Mouse (Mus musculus) right cerebral cortex, postnatal 14 days (tissue): ENCODE measurements around the gene Rnf43.
A peak's percentile ranks its signal among the peaks of the same experiment; 100 is the strongest.

Experiments used
- DNase-seq: peaks from one replicate; pipeline ENCODE4 v3.0.0; 2022

Gene Rnf43

DNA sequence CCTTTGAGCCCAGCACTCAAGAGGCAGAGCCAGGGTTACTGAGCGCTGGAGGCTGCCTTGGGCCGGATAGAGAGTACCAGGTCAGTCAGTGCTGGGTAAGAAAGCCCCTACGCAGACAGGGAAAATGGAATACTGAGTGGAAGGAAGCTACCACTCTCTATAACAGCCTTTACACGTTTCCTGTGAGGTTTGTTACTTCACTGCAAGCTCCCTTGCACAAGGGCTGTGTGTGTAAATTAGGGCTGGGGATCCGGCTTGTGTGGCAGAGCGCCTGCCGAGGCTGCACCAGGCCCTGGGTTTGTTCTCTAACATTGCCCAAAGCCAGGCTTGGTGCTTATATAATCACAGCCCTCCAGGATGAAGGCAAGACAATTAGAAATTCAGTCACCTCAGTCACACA, 57.0 kb downstream of the Rnf43 start:
- no peak for DNase-seq

DNA sequence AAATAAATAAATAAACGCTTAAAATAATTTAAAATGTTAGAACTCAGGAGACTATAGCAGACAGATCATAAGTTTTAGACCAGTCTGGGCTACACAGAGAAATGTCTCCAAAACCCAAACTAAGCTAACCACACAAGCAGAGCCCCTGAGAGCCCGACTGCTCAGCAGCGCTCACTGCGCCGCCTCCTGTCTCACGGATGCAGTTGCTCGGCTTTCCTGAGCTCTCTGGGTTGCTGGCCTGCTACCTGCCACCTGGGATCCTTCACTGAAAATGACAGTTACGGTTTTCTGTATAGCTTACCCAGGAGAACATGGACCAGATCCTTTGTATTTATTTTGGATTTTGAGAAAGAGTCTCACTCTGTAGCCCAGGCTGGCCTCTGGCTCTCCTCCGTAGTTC, 57.8 kb downstream of the Rnf43 start:
- no peak for DNase-seq

DNA sequence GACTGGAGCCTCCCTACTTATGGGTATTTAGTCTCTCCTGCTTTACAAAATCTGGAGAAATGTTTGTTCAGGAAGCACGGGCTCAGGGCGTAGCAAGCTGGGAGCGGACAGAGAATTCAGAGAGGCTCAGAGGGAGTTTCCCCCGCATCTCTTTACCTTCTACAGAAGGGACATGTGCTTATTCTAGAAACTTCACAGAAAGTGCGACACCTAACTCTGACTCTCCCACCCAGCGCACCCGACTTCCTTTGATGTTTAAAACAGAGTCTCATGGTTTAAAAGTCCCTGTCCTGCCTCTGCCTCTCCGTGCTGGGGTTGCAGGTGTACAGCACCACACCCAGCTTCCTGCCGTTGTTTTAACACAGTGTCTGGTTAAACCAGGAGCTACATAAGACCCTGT, 58.3 kb downstream of the Rnf43 start:
- no peak for DNase-seq

GRCm38 (mm10) chr11:87722168-87722567, 59.6 kb downstream of the Rnf43 start:
- no peak for DNase-seq

GRCm38 (mm10) chr11:87722891-87723290, 60.4 kb downstream of the Rnf43 start:
- DNase-seq = no peak

- DNase-seq = no peak
These were observed 63.0 kb downstream of the Rnf43 start for GRCm38 (mm10) chr11:87725515-87725914.

DNA sequence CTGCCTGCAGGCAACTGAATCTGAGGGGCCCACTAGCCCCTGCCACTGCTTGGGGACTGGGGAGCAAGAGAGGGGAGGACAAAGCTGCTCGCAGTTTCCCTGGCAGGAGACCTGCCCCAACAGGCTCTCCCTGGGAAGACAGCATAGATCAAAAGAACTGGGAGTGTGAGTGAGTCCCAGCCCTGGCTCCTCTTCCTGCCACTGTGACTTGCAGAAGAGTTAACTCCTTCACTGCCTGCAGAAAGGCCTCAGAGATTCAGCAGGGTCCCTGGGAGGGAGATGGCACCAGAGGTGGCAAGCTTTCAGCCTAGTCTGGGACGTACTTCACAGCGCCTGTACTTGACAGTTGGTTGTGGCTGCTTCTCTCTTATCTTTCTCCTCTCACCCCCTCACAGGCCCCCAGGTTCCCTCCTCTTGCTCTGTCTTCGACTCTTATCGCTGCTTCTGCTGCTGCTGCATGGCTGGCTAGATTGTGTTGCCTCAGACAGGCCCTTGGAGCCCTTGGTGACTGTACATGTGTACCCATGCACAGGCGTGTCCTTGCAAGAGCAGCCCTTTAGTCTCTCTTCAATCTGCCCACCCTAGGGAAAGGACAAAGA, 63.5 kb downstream of the Rnf43 start:
- no peak for DNase-seq

GRCm38 (mm10) chr11:87727021-87727420, 64.5 kb downstream of the Rnf43 start:
- no peak for DNase-seq

GRCm38 (mm10) chr11:87727471-87727870, 64.9 kb downstream of the Rnf43 start:
- no peak for DNase-seq

DNA sequence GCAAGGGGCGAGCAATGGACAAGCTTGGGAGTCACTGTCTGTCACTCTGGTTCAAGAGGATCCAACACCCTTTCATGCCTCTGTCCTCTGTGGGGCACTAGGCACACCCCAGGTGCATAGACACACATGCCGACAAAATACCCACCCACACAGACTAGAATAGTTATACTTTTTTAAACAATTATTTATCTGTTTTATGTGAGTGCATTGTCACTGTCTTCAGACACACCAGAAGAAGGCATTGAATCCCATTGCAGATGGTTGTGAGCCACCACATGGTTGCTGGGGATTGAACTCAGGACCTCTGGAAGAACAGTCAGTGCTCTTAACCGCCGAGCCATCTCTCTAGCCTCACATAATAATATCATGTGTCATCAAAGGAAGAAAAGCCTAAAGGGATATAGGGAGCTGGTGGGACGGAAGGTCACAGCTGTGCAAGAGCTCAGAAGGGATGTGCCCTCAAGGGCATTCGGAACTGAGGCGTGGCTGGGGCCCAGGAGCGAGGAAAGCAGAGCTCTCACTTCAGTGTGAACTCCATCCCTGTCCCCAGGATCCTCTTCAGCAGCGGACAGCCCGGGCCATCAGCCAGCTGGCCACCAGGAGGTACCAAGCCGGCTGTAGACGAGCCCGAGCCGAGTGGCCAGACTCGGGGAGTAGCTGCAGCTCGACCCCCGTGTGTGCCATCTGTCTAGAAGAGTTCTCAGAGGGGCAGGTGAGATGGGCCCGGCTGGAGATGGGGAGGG, 66.5 kb downstream of the Rnf43 start:
- DNase-seq = no peak

DNA sequence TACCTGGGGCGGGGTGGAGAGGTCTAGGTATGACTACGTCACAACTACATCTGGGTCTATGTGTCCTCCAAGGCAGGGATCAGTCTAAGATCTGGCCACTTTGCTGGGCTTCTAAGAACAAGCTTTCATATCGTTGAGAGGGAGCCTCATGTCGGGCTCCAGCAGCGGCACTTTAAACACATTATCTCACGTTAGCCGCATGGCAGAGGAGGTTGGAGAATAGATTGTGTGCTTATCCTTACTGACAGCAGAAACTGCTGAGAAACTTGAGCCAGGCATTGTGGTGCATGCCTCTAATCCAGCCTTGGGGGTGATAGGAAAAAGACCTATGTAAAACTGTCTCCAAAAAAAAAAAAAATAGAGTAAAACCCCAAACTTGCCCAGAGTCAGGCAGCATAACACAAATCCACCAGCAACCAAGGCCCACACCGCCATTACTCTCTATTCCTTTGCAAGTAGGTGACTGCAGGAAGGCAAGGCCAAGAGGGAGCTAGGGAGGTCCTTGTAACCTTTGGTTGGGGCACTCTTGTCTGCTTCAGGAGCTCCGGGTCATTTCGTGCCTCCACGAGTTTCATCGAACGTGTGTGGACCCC, 67.2 kb downstream of the Rnf43 start:
- DNase-seq = no peak

GRCm38 (mm10) chr11:87730652-87731310, 68.3 kb downstream of the Rnf43 start:
- no peak for DNase-seq

GRCm38 (mm10) chr11:87734346-87734745, 71.8 kb downstream of the Rnf43 start:
- DNase-seq = no peak

GRCm38 (mm10) chr11:87735691-87736090, 73.2 kb downstream of the Rnf43 start:
- no peak for DNase-seq

- peak; percentile 34 for DNase-seq
These were observed 74.2 kb downstream of the Rnf43 start for GRCm38 (mm10) chr11:87736647-87737134.

GRCm38 (mm10) chr11:87737175-87737740, 74.7 kb downstream of the Rnf43 start, which contains the start of gene Supt4a:
Gene Supt4a (plus strand): TSS chr11:87737552.
- DNase-seq = peak; percentile 98

GRCm38 (mm10) chr11:87743691-87744090, 81.2 kb downstream of the Rnf43 start:
- no peak for DNase-seq

GRCm38 (mm10) chr11:87744964-87745363, 82.4 kb downstream of the Rnf43 start:
- no peak for DNase-seq

- no peak for DNase-seq
These were observed 83.4 kb downstream of the Rnf43 start for GRCm38 (mm10) chr11:87745632-87746555.

DNA sequence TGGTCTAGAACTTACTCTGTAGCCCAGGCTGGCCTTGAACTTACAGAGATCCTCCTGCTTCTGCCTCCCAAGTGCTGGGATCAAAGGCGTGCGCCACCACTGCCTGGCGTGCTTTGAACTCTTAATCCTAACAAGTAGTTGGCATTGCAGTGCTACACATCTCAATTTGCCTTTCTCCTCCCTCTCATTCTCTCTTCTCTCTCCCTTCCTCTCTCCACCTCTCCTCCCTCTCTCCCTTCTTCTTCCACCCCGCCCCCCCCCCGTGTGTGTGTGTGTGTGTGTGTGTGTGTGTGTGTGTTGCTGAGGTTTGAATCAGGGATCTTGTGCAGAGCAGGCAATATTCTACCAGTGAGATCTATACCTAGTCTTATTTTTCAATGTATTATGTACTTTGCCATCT, 84.8 kb downstream of the Rnf43 start:
- DNase-seq = no peak

DNA sequence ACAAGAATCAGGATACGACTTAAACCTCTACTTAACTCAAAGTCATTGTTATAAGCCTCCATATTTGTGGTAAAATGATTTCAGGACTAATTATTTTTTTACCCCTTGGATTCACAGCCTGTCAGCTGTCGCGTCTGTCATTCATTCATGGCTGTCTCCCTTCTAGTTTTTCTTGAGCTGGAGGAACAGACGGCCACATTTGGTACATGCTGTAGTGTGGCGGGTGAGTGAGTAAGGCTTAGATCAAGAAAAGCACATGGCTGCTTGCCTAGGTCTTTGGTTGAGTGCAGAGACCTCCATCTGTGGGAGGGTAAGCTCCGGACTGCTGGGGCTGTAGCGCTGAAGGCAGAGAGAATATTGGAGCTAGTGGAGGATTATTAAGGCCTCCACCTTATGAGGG, 85.2 kb downstream of the Rnf43 start:
- DNase-seq = no peak
